Mouse (Mus musculus) ES-E14 (cell line): ENCODE results near the gene Igf2r. TPM values are rescaled to one million over a fixed set of nuclear protein-coding genes. Genes with fewer than 3 reads are reported as not detected.

Experiments
- DNase-seq: peaks from one replicate; pipeline ENCODE4 v3.0.0-alpha.2; 2013; ENCODE audit warnings: low read depth, low spot score
- H3K27ac ChIP-seq: 2 replicates; pipeline ENCODE4 v1.5.1; 2012; ENCODE audit warnings: low read depth, mild to moderate bottlenecking, low read length, moderate library complexity, mixed read lengths; ENCODE audit not compliant: poor library complexity, insufficient read depth, severe bottlenecking
- H3K36me3 ChIP-seq: 2 replicates; pipeline ENCODE4 v1.6.1; 2012; ENCODE audit warnings: mild to moderate bottlenecking, low read length, moderate library complexity, mixed read lengths; ENCODE audit not compliant: control insufficient read depth, poor library complexity, insufficient read depth, severe bottlenecking
- H3K4me1 ChIP-seq, 2 experiments: fragments of 150-350 bp in 1 of 2; sonication (generic) in 1 of 2; 2 replicates each; pipeline ENCODE4 v1.6.1; 2012; ENCODE audit warnings: low read length in 2 of 2, mild to moderate bottlenecking in 1 of 2, mixed read lengths in 1 of 2; ENCODE audit not compliant: control insufficient read depth in 2 of 2, insufficient read depth in 2 of 2, poor library complexity in 1 of 2
- H3K4me3 ChIP-seq, 2 experiments: fragments of 150-350 bp in 1 of 2; sonication (generic) in 1 of 2; 2 replicates each; pipeline ENCODE4 v1.5.1; 2012; ENCODE audit warnings: low read length in 2 of 2, low read depth in 1 of 2, mild to moderate bottlenecking in 1 of 2, mixed read lengths in 1 of 2; ENCODE audit not compliant: insufficient read depth in 1 of 2, poor library complexity in 1 of 2, severe bottlenecking in 1 of 2
- H3K9ac ChIP-seq: 2 replicates; pipeline ENCODE4 v1.6.1; 2012; ENCODE audit warnings: low read depth, mild to moderate bottlenecking, low read length, mixed read lengths; ENCODE audit not compliant: poor library complexity, insufficient read depth, severe bottlenecking
- H3K9me3 ChIP-seq: fragments of 150-350 bp; sonication (generic); 2 replicates; pipeline ENCODE4 v1.6.1; 2012; ENCODE audit warnings: low read depth, mild to moderate bottlenecking, low read length; ENCODE audit not compliant: control insufficient read depth, insufficient read depth
- CHD2 ChIP-seq: IDR thresholded peaks from 2 replicates; pipeline ENCODE4 v1.6.1; 2014; ENCODE audit warnings: mild to moderate bottlenecking, low read depth, low read length, inconsistent platforms
- HCFC1 ChIP-seq: IDR thresholded peaks from 2 replicates; pipeline ENCODE4 v1.6.1; 2012; ENCODE audit warnings: low read length, inconsistent platforms, borderline replicate concordance; ENCODE audit not compliant: insufficient read depth
- MAFK ChIP-seq: IDR thresholded peaks from 2 replicates; pipeline ENCODE4 v1.6.1; 2014; ENCODE audit warnings: mild to moderate bottlenecking, low read depth, low read length, inconsistent platforms; ENCODE audit not compliant: insufficient read depth
- ZC3H11A ChIP-seq: IDR thresholded peaks from 2 replicates; pipeline ENCODE4 v1.6.1; 2012; ENCODE audit warnings: low read depth, mild to moderate bottlenecking, inconsistent platforms, low read length, borderline replicate concordance
- ZNF384 ChIP-seq: IDR thresholded peaks from 2 replicates; pipeline ENCODE4 v1.6.1; 2012; ENCODE audit warnings: low read depth, low read length, inconsistent platforms
- in situ Hi-C, 2 experiments: fragments of 600-800 bp; cut with MboI; formaldehyde crosslinking; loops; one replicate each; pipeline ENCODE4 v1.15.1; 2025; ENCODE audit warnings: low sequenced_read_pairs in 2 of 2, inconsistent platforms in 1 of 2; ENCODE audit not compliant: unreplicated experiment in 2 of 2
- total RNA-seq: library from RNA; depleted of rRNA; stranded (reverse); fragments of 300-350 nt; gene quantifications from 2 replicates; pipeline ENCODE4 v1.2.3, GENCODE M21; 2012; rRNA removed

Gene Igf2r
- total RNA-seq, result 91.9 and 168 TPM in 2 replicates

DNA sequence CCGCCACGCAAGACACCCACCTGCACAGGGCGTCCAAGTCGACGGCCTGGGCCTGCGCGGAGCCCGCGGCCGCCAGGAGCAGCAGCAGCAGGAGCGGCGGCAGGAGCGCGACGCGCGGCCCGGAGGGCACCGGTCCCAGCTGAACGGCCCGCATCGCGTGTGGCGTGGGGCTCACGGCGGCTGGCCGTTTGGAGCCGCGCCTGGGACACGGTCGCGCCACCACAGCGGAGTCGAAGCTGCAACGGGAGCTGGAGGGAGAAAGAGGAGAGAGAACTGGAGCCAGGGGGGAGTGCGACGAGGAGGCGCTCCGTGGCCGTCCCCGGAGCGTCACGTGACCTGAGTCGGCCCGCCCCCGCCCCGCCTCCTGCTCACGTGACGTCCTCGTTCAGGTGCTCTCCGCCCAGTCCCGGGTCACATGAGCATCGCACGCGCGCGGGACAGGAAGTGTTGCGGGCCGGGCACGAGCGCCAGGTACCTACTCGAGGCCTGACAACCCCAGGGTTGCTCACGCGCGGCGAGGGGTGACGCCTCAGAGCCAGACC lies at the start of gene Igf2r:
Gene Igf2r (minus strand): TSS at position 285 of the 542 bp plus-strand sequence.
- in situ Hi-C loops, result no loop called here
- no peaks in the 10 kb centered on the region for H3K9me3 ChIP-seq
- H3K4me3 ChIP-seq, result peak within 1 kb of the TSS; percentile 75 to 90
- peak within 1 kb of the TSS; percentile 88 for H3K9ac ChIP-seq
- H3K36me3 ChIP-seq, result no peaks in the 10 kb centered on the region
- H3K4me1 ChIP-seq, result peaks cover 0 to 2% of the 10 kb centered on the region in 2 experiments; a peak in 2 of 4 replicates
- DNase-seq, result peak; percentile 84
- TF ChIP-seq ZNF384, result no peak
- TF ChIP-seq HCFC1, result peak; percentile 59; the same call in 1 of the 2 replicates
- no peak within 1 kb of the TSS for H3K27ac ChIP-seq

DNA sequence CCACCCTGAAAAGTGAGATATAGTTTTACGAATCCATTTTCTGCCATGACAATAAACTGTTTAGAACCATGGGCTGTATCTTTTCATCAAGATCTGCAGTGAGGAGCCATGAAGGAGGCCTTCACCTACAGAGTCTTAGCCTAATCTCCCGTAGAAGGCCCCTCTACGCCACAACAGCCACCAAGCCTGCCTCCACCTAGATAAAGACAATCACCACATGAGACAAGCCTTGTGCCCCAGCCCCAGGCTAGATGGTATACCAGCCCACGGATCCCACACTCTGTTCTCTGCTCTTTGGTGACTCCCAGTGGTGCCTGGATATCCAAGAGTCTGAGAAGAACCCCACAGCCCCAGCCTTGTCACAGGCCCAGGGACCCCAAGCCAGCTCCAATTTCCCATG lies 46.4 kb upstream of the Igf2r start:
- DNase-seq, result no peak
- Histone ChIP-seq H3K27ac (no peak overlapping the region), H3K9ac (no peak overlapping the region), H3K4me3 (no peak overlapping the region), H3K4me1 (no peaks in the 10 kb centered on the region), H3K9me3 (no peaks in the 10 kb centered on the region), H3K36me3 (no peaks in the 10 kb centered on the region)
- TF ChIP-seq ZNF384 (no peak), ZC3H11A (no peak)
- in situ Hi-C loops, result loop anchor here in 1 of 2 experiments (10.0 kb wide), 1 partner anchor 401 kb away; no protein-coding TSS in a partner anchor

DNA sequence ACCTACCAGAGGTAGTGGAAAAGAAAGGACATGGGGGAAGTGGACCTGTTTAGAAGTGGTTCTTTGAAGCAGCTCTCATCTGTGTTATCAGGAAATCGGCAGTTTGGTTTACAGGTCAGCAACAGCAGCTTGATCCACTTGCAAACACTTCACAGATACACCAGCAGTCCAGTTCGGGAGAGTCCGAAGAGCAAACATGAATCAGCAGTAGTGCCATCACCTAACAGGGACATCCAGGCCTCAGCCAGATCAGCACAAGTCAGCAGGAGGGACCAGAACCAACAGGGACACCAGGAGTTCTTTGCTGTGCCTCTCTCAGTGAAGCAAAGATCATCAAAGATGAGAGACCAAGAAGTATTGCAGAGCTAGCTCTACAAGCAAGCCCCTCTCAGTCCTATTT lies 45.0 kb upstream of the Igf2r start:
- in situ Hi-C loops, result loop anchor here in 1 of 2 experiments (10.0 kb wide), 1 partner anchor 400 kb away; no protein-coding TSS in a partner anchor
- Histone ChIP-seq H3K4me3 (no peak overlapping the region), H3K9ac (no peak overlapping the region), H3K4me1 (no peaks in the 10 kb centered on the region), H3K27ac (no peak overlapping the region), H3K36me3 (no peaks in the 10 kb centered on the region), H3K9me3 (no peaks in the 10 kb centered on the region)
- TF ChIP-seq ZNF384 (no peak), MAFK (no peak)
- DNase-seq, result no peak

DNA sequence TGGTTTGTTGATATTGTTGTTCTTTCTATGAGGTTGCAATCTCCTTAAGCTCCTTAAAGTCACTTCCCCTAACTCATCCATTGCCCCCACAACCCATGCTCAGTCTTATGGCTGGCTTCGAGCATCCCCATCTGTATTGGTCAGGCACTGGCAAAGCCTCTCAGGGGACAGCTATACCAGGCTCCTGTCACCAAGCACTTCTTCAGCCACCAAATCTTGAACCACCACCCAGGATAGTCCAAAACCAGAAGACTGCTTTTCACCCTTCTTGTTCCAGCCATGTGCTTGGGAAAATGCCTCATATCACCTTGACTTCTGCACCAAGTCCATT lies 41.5 kb upstream of the Igf2r start:
- H3K9me3 ChIP-seq, result no peaks in the 10 kb centered on the region
- no peaks in the 10 kb centered on the region for H3K4me1 ChIP-seq
- H3K36me3 ChIP-seq, result no peaks in the 10 kb centered on the region
- H3K27ac ChIP-seq, result no peak overlapping the region
- TF ChIP-seq ZNF384 (no peak), CHD2 (no peak), ZC3H11A (no peak), HCFC1 (no peak), MAFK (no peak)
- in situ Hi-C loops, result loop anchor here in 1 of 2 experiments (10.0 kb wide), 1 partner anchor 396 kb away; no protein-coding TSS in a partner anchor
- no peak for DNase-seq
- no peak overlapping the region for H3K4me3 ChIP-seq
- H3K9ac ChIP-seq, result no peak overlapping the region
